Mouse (Mus musculus): Measurements from ENCODE around the gene Lnpep.

Lnpep gene

DNA sequence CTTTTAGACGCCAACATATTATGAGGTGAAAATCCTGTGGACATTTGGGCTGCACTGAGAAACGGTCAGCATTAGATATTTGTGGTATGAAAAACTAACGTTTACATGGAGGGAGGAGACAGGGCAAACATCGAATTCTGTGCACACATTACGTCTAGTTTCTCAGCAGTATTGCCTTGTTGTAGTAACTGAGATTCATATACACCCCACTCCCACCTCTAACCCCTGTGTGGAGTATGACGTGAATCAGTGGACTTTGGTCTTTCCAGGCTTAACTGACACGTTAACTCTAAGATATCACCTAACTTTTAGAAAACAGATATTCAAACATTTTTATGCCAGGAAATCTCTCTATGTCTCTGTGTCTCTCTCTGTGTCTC is 133.2 kb downstream of the Lnpep start:
- DNase-seq, result no peak

DNA sequence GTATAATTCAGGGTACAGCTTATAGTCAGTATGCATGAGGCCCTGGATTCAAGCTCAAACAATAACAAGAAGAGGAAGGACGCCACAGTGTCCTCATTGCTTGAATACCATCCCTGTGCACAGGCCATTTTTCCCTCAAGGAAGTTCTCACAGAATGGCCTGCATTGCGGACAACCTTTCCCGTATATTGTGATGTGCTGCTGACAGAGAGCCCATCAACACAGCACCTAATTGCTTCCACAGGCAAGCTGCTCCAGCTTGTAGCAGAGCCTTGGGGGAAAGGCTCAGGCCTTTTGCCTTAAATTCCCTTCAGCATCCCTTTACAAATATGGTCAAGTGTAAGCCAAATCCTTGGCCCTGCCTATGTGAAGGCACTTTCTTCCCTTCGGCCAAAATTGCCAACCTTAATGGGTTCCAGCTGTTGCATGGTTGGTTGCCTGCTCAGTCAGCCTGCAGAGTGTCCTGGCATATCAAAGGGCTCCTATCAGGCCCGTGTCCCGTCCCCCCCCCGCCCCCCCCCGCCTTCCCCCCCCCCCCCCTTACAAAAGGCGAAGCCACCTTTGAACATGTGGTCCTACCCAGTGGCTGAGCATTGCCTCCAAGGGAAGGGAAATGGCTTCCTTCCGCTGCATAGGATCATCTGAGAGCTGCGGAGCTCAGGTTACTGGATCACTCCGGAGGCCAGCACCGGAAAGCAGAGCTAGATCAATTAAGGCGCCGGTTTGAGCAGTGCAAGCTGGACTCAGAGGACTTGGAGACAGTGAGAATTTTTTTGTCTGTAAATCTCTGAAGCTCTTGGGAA is 133.8 kb downstream of the Lnpep start:
- peak; percentile 86 for DNase-seq

DNA sequence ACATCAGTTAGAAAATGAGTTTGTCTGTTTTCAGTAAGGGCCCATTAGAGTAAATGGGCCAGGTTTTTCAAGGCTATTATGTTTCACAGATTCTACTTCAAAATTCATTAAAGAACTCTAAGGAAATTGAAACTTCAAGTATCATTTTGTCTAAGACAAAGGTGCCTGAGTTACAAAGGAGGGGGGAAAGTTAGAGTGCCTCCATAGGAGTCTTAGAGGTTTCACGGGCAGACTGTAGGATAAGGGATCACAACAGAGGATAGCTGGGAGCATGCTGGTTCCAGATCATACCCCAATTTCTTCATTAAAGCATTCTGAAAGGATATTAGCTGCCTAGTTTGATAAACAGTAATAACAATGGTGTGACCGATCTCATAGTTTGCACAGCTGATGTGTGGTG is 139.1 kb downstream of the Lnpep start:
- no peak for DNase-seq
